Mouse (Mus musculus): ENCODE results near the gene Ttc8. TPM values are rescaled to one million over a fixed set of nuclear protein-coding genes. Genes with fewer than 3 reads are reported as not detected.

Gene Ttc8
- polyA plus RNA-seq, 1 experiment from 2014 or later = 31.2 TPM

DNA sequence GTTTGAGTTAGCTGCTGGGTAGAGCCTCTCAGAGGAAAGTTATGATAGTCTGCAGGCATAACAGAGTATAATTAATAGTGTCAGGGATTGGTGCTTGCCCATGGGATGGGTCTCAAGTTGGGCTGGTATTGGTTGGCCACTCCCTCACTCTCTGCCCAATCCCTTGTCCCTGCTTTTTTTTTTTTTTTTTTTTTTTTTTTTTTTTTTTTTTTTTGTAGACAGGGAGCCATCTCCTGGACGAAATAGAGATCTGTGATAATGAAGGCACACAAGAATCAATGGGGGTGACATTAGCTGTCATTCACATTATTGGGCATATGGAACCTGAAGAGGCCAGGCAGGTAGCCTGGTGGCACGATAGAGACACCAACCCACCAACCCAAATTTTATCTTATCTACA lies 79.9 kb downstream of the Ttc8 start:
- H3K9me3 ChIP-seq (replicated peaks) = no peaks in the 10 kb centered on the region
- H3K4me2 ChIP-seq = no peak overlapping the region
- no peaks in the 10 kb centered on the region for H3K4me1 ChIP-seq
- H3K36me3 ChIP-seq = no peaks in the 10 kb centered on the region
- WGBS = 80% methylated on average over 2 of the region's 2 CpGs
- no peak overlapping the region for H3K9ac ChIP-seq (replicated peaks)
- H3K27me3 ChIP-seq (replicated peaks) = no peaks in the 10 kb centered on the region
- no peak overlapping the region for H3K27ac ChIP-seq (replicated peaks)
- H3K4me3 ChIP-seq (replicated peaks) = no peak overlapping the region
- no peak for ATAC-seq (ENCODE audit: low FRiP score)

DNA sequence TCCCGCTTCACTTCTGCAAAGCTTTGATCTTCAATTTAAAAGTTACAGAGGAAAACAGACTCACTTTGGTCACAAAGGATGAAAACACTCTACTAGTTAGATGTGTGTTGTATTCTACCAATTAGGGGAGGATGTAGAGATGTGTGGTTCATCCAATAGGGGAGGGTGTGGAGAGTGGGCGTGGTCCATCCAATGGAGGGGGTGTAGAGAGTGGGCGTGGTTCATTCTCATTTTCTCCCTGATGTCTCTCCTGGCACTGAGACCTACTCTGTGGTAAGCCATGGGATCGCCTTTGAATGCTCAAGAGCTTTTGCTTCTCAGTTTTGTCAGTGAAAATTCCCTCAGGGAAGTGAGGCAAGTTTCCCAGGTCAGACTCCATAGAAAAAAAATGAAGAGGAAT lies 82.7 kb downstream of the Ttc8 start:
- no peak overlapping the region for H3K4me2 ChIP-seq
- H3K27me3 ChIP-seq (replicated peaks) = no peaks in the 10 kb centered on the region
- H3K9ac ChIP-seq (replicated peaks) = no peak overlapping the region
- H3K36me3 ChIP-seq = no peaks in the 10 kb centered on the region
- WGBS = 84% methylated on average over 4 of the region's 4 CpGs
- no peak overlapping the region for H3K4me3 ChIP-seq (replicated peaks)
- H3K27ac ChIP-seq (replicated peaks) = no peak overlapping the region
- no peaks in the 10 kb centered on the region for H3K4me1 ChIP-seq
- no peak for ATAC-seq (ENCODE audit: low FRiP score)
- H3K9me3 ChIP-seq (replicated peaks) = no peaks in the 10 kb centered on the region

DNA sequence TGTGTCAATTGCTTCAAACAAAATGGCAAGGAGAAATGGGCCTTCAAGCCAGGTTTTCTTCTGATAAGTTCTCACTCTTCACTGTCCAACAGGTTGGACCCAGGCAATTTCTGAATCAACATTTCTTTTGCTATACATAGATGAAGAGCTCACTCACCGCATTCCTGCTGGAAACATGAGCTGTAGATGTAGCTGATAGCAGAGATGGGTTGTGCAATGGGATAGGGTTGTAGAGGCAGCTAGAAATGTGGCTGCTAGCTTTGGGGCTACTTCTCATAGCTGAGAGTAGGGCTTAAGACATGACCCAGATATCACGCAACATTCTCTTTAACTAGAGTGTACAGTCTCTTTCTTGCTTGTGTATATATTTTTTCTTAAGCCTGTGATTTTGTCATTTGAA lies 84.4 kb downstream of the Ttc8 start:
- Histone ChIP-seq H3K27ac (replicated peaks) (no peak overlapping the region), H3K36me3 (no peaks in the 10 kb centered on the region), H3K27me3 (replicated peaks) (no peaks in the 10 kb centered on the region), H3K4me3 (replicated peaks) (no peak overlapping the region), H3K4me1 (no peaks in the 10 kb centered on the region), H3K4me2 (no peak overlapping the region), H3K9ac (replicated peaks) (no peak overlapping the region), H3K9me3 (replicated peaks) (no peaks in the 10 kb centered on the region)
- ATAC-seq (ENCODE audit: low FRiP score) = no peak
- 93% methylated on average over 2 of the region's 2 CpGs for WGBS

DNA sequence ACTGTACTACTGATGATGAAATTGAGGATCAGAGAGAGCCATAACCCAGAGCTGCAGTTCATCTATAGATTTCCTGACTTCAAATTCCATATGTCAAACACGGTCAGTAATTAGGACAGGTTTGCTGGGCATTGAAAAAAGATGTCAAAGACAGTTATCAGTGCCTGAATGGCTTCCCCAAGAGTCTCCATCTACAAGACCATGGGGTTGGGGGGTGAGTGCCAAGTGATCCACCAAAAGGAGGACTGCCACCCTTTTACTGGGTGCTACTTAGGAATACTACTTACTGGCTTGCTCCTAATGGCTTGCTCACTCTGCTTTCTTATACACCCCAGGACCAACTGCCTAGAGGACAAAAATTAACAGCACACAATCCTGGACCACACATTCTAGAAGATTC lies 88.4 kb downstream of the Ttc8 start:
- WGBS = 90% methylated on average over 1 of the region's 1 CpGs
- ATAC-seq (ENCODE audit: low FRiP score) = no peak
- Histone ChIP-seq H3K4me2 (no peak overlapping the region), H3K9me3 (replicated peaks) (no peaks in the 10 kb centered on the region), H3K27me3 (replicated peaks) (no peaks in the 10 kb centered on the region), H3K4me3 (replicated peaks) (no peak overlapping the region), H3K36me3 (no peaks in the 10 kb centered on the region), H3K9ac (replicated peaks) (no peak overlapping the region), H3K27ac (replicated peaks) (no peak overlapping the region), H3K4me1 (peaks cover 21% of the 10 kb centered on the region)

DNA sequence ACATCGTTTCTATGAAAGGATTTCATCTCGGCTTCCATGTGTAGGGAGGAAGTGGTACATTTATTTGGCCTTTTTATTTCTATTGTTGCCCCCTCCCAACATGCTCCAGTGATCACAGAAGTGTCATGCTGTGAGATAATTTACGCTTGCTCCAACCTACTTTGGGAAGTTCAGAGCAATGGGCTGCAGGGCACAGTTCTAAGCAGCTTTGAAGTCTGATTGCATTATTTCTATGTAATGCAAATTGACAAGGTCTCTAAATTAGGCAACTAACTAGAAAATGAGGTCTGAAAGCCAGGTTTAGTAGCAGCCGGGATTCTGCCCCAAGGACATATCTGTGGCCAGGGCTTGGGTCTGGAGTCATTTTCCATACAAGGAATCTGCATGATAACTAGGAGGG lies 89.1 kb downstream of the Ttc8 start:
- no peak for ATAC-seq (ENCODE audit: low FRiP score)
- no peaks in the 10 kb centered on the region for H3K36me3 ChIP-seq

DNA sequence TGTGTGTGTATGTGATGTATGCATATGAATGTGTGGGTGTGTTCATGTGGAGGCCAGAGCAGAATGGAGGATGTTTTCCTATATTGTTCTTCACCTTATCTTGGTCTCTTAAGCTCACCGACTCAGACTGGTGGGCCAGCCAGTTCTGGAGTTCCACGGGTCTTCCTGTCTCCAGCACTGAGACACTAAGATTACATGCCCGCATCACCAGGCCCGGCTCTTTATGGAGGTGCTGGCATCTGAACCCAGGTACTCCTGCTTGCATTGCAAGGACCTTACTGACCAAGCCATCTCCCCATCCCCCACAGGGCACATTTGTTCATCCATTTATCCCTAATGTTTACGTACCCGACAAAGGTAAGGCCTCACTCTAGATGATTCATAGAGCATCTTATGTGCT lies 89.7 kb downstream of the Ttc8 start:
- Histone ChIP-seq H3K4me3 (replicated peaks) (no peak overlapping the region), H3K9ac (replicated peaks) (no peak overlapping the region), H3K27me3 (replicated peaks) (no peaks in the 10 kb centered on the region), H3K36me3 (no peaks in the 10 kb centered on the region), H3K4me1 (peaks cover 21% of the 10 kb centered on the region), H3K9me3 (replicated peaks) (no peaks in the 10 kb centered on the region), H3K27ac (replicated peaks) (no peak overlapping the region), H3K4me2 (no peak overlapping the region)
- 62% methylated on average over 6 of the region's 6 CpGs for WGBS
- no peak for ATAC-seq (ENCODE audit: low FRiP score)

More for the DNA sequence above, 89.1 kb downstream of the Ttc8 start:
- no peak overlapping the region for H3K27ac ChIP-seq (replicated peaks)
- peaks cover 21% of the 10 kb centered on the region for H3K4me1 ChIP-seq
- 22% methylated on average over 4 of the region's 4 CpGs for WGBS
- H3K9me3 ChIP-seq (replicated peaks) = no peaks in the 10 kb centered on the region
- no peaks in the 10 kb centered on the region for H3K27me3 ChIP-seq (replicated peaks)
- no peak overlapping the region for H3K4me2 ChIP-seq
- no peak overlapping the region for H3K9ac ChIP-seq (replicated peaks)
- H3K4me3 ChIP-seq (replicated peaks) = no peak overlapping the region

DNA sequence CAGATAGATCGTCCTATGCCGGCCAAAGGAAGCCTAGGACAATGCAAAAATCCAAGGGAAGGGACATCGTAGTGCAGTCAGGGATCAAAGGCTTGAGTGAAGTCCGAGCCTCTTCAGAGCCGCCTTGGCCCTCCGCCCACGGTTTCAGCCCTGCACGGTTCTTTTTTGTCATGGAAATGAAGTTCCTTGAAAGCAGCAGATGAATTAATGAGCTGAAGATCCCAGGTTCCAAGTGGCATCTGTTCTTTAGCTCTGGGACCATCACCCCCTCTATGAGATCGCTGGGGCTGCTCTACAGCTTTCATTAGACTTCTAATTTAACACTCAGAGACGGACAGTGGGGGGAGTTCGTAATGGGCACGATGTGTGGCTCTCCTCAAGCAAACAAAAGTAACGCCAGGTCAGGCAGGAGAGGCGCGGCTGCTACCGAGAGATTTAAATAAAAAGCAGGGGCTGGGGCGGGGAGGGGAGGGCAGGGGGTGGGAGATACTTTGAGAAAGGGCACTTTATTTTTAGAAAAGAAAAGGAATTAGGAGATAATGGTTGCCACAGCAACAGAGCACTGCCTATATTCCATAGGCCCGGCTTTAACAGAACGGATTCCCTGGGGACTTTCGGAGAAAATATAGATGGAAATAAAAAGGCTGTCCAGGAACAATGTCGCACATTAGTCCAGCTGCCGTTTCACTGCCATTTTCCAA lies 90.9 kb downstream of the Ttc8 start:
- Histone ChIP-seq H3K36me3 (no peaks in the 10 kb centered on the region), H3K9me3 (replicated peaks) (no peaks in the 10 kb centered on the region), H3K9ac (replicated peaks) (no peak overlapping the region), H3K4me1 (peaks cover 21% of the 10 kb centered on the region), H3K27ac (replicated peaks) (peak overlapping the region; percentile 56), H3K4me3 (replicated peaks) (no peak overlapping the region; the same call in 1 of the 2 replicates), H3K4me2 (peak overlapping the region; percentile 50), H3K27me3 (replicated peaks) (no peaks in the 10 kb centered on the region)
- peak; percentile 73 for ATAC-seq (ENCODE audit: low FRiP score)
- WGBS = 4% methylated on average over 22 of the region's 22 CpGs

- ATAC-seq (ENCODE audit: low FRiP score) = no peak
- Histone ChIP-seq H3K36me3 (no peaks in the 10 kb centered on the region), H3K9me3 (replicated peaks) (no peaks in the 10 kb centered on the region), H3K4me3 (replicated peaks) (no peak overlapping the region), H3K27me3 (replicated peaks) (no peaks in the 10 kb centered on the region), H3K9ac (replicated peaks) (no peak overlapping the region), H3K4me1 (peaks cover 14% of the 10 kb centered on the region), H3K4me2 (no peak overlapping the region), H3K27ac (replicated peaks) (no peak overlapping the region)
- 97% methylated on average over 4 of the region's 4 CpGs for WGBS
These were observed 95.5 kb downstream of the Ttc8 start for GRCm38 (mm10) chr12:99015870-99016269.

- H3K9me3 ChIP-seq (replicated peaks) = no peaks in the 10 kb centered on the region
- 71% methylated on average over 6 of the region's 6 CpGs for WGBS
- H3K4me3 ChIP-seq (replicated peaks) = no peak overlapping the region
These were observed 104.1 kb downstream of the Ttc8 start for GRCm38 (mm10) chr12:99024430-99024960.

GRCm38 (mm10) chr12:99026291-99026690 lies 105.9 kb downstream of the Ttc8 start:
- Histone ChIP-seq H3K36me3 (no peaks in the 10 kb centered on the region), H3K27me3 (replicated peaks) (no peaks in the 10 kb centered on the region), H3K27ac (replicated peaks) (no peak overlapping the region), H3K4me3 (replicated peaks) (no peak overlapping the region), H3K9me3 (replicated peaks) (no peaks in the 10 kb centered on the region), H3K4me2 (no peak overlapping the region), H3K9ac (replicated peaks) (no peak overlapping the region), H3K4me1 (peaks cover 16% of the 10 kb centered on the region)
- WGBS = 69% methylated on average over 2 of the region's 2 CpGs
- ATAC-seq (ENCODE audit: low FRiP score) = no peak

More at GRCm38 (mm10) chr12:99024430-99024960, 104.1 kb downstream of the Ttc8 start:
- ATAC-seq (ENCODE audit: low FRiP score) = no peak
- no peak overlapping the region for H3K4me2 ChIP-seq
- no peaks in the 10 kb centered on the region for H3K36me3 ChIP-seq
- no peaks in the 10 kb centered on the region for H3K27me3 ChIP-seq (replicated peaks)
- peaks cover 10% of the 10 kb centered on the region; the same call in 1 of the 2 replicates for H3K4me1 ChIP-seq
- H3K27ac ChIP-seq (replicated peaks) = no peak overlapping the region
- H3K9ac ChIP-seq (replicated peaks) = no peak overlapping the region

DNA sequence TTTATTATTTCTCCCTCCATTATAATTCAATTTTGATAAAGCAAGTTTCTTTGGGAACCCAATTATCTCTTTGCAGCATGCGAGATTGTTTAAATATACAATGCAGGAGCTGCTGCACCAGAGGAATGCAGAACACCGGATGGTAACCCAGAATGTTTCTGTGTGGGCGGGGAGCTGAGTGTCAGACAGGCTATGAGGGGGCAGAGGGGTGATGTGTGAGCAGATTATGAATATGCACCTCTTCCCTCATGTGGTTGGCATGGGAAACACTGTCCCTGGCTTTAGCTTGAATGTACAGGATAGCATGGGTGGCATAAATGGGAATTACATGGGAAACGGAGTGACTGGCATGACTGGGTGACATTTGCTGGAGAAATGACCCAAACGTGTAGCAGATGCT lies 108.3 kb downstream of the Ttc8 start:
- Histone ChIP-seq H3K4me3 (replicated peaks) (no peak overlapping the region), H3K9me3 (replicated peaks) (no peaks in the 10 kb centered on the region), H3K27me3 (replicated peaks) (peaks cover 6% of the 10 kb centered on the region), H3K4me2 (no peak overlapping the region), H3K27ac (replicated peaks) (no peak overlapping the region), H3K36me3 (no peaks in the 10 kb centered on the region), H3K4me1 (peaks cover 16% of the 10 kb centered on the region), H3K9ac (replicated peaks) (no peak overlapping the region)
- 60% methylated on average over 5 of the region's 5 CpGs for WGBS
- ATAC-seq (ENCODE audit: low FRiP score) = no peak

GRCm38 (mm10) chr12:99030022-99030421 lies 109.6 kb downstream of the Ttc8 start:
- no peak overlapping the region for H3K4me3 ChIP-seq (replicated peaks)
- H3K27ac ChIP-seq (replicated peaks) = no peak overlapping the region
- H3K4me1 ChIP-seq = peaks cover 16% of the 10 kb centered on the region
- H3K9ac ChIP-seq (replicated peaks) = no peak overlapping the region
- no peak overlapping the region for H3K4me2 ChIP-seq
- H3K27me3 ChIP-seq (replicated peaks) = peaks cover 11% of the 10 kb centered on the region
- no peaks in the 10 kb centered on the region for H3K9me3 ChIP-seq (replicated peaks)
- no peaks in the 10 kb centered on the region for H3K36me3 ChIP-seq
- ATAC-seq (ENCODE audit: low FRiP score) = no peak; the same call in 1 of the 2 replicates
- 26% methylated on average over 1 of the region's 1 CpGs for WGBS

Data from neural tube, embryonic 15.5 days (tissue).